Mouse (Mus musculus): ENCODE measurements around the gene Myo9a.

DNA sequence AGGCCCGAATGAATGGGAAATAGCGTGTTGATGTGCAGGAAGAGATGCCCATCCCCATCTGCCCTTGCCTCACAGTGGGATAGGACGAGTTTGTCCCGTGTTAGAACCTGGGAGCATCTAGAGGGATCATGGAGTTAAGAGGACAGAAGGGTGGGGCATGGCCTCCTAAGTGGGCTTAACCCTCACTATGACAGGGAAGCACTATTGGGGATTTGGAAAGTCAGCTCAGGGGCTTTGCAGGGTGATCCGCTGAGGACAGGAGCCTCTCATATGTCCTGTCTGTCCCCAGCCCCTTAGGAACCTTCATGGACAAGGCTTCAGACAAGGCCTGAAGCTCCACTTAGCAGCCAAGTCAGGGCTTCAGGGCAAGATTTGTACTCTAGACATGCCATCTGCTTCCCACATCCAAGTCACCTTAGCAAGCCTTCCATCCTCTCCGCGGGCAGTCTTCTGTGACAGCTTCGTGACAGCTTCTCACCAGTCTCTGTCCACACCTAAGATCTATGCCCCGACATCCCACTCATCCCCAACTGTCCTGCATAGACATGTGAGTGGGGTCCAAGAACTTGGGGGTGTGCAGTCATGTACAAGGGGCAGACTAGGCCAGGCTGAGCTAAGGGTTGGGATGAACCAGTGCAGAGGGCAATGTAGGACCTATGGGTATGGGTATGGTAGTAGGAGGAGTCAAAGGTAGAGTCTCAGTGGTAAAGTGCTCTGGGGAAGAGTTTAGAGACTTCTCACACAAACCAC lies 200.5 kb downstream of the Myo9a start:
- no peak for TF ChIP-seq TAL1 (IDR thresholded peaks at IDR 0.05; ENCODE audit: low read length)
- no peak for TF ChIP-seq GATA1 (IDR thresholded peaks at IDR 0.05; ENCODE audit: low read length)

Data from erythroblast, embryonic 14.5 days (primary cell).